Mouse (Mus musculus) heart, embryonic 11.5 days (tissue): ENCODE data around the gene Arhgap21. TPM values are rescaled to one million over a fixed set of nuclear protein-coding genes. Genes with fewer than 3 reads are reported as not detected.

ENCODE experiments used
- polyA plus RNA-seq: library from polyadenylated mRNA; unstranded; fragments of >200 nt; fragmentation: Nextera tagmentation; extraction: Ambion mirVana; gene quantifications from 2 replicates; pipeline ENCODE4 v1.2.1, GENCODE M21; 2014

Gene Arhgap21
- polyA plus RNA-seq, 1 experiment from 2014 or later, result 19.3 TPM

Other genes starting within 250 kb of the Arhgap21 start
- gene Enkur, start 236.5 kb upstream of the Arhgap21 start, polyA plus RNA-seq, result 1.6 and 2.8 TPM in 2 replicates
- gene Thnsl1, start 236.8 kb upstream of the Arhgap21 start, polyA plus RNA-seq, result 6.9 and 7.3 TPM in 2 replicates